12 mouse cellular contexts compared by ENCODE assay signal in the genomic region with DNA sequence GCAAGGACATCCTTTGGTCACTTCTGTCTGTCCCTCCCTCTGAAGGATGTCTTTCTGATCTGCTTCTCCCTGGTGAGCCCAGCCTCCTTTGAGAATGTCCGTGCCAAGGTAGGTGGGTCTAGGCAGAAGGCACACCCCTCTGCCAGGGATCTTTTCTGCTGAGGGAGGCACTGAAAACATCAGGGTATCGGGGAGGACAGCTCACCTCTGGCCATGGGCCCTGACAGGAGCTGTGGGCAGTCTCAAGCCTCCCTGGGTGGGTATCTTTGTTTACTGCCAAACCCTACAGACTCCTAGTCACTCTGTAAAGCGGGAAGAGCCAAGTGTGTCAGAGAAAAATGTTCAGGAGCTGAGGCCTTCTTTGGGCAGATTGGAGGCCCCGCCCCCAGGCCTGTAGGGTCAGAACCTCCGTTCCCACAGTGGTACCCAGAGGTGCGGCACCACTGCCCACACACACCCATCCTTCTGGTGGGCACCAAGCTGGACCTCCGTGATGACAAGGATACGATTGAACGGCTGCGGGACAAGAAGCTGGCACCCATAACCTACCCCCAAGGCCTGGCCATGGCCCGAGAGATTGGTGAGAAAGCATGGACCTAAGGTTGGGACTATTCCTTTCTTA. TPM values are rescaled to one million over a fixed set of nuclear protein-coding genes. Genes with fewer than 3 reads are reported as not detected.
A peak's percentile ranks its signal among the peaks of the same experiment; 100 is the strongest.
DNase-seq lines count a peak whose midpoint lies in the region; ATAC-seq and TF ChIP-seq lines count a peak whose summit lies in the region.
"Had no signal": no experiment of that assay in that cellular context is flagged by ENCODE, and none has a peak within 500 bp of the region (broad histone marks: within the 10 kb centered on the region; RNA-seq: fewer than 3 reads in every experiment).

No protein-coding gene starts in this region.

- 83% methylated on average over 11 of the region's 11 CpGs for WGBS in lung, embryonic 14.5 days
- WGBS in forebrain, embryonic 13.5 days, result 84% methylated on average over 11 of the region's 11 CpGs
- 91% methylated on average over 11 of the region's 11 CpGs for WGBS in kidney, embryonic 15.5 days
- 90% methylated on average over 11 of the region's 11 CpGs for WGBS in midbrain, embryonic 16.5 days

- ATAC-seq in lung, embryonic 14.5 days (ENCODE audit: insufficient read depth), result no peak
- no peak for ATAC-seq in forebrain, embryonic 13.5 days
- no peak for ATAC-seq in kidney, embryonic 15.5 days (replicated peaks; ENCODE audit: low FRiP score)
- no peak for ATAC-seq in midbrain, embryonic 16.5 days

- 0 out of 2 replicates have a peak, but pooled peaks cover 5% of the 10 kb centered on the region for H3K4me1 ChIP-seq in lung, embryonic 14.5 days (ENCODE audit: insufficient read depth)
- peaks cover 30% of the 10 kb centered on the region for H3K4me1 ChIP-seq in forebrain, embryonic 13.5 days
- peaks cover 39% of the 10 kb centered on the region for H3K4me1 ChIP-seq in kidney, embryonic 15.5 days
- H3K4me1 ChIP-seq in midbrain, embryonic 16.5 days (ENCODE audit: control insufficient read depth, insufficient read depth, low read length), result peaks cover 16% of the 10 kb centered on the region

- no peaks in the 10 kb centered on the region for H3K9me3 ChIP-seq in lung, embryonic 14.5 days (ENCODE audit: low read depth, low read length)
- no peaks in the 10 kb centered on the region for H3K9me3 ChIP-seq in forebrain, embryonic 13.5 days (replicated peaks)
- H3K9me3 ChIP-seq in kidney, embryonic 15.5 days (replicated peaks), result no peaks in the 10 kb centered on the region
- H3K9me3 ChIP-seq in midbrain, embryonic 16.5 days (replicated peaks; ENCODE audit: control insufficient read depth, low read length, poor library complexity, severe bottlenecking), result no peaks in the 10 kb centered on the region
- H3K9me3 ChIP-seq: heart, embryonic 15.5 days had no signal

- peak overlapping the region; percentile 99 for H3K4me2 ChIP-seq in lung, embryonic 14.5 days
- peak overlapping the region; percentile 99 for H3K4me2 ChIP-seq in forebrain, embryonic 13.5 days
- H3K4me2 ChIP-seq in kidney, embryonic 15.5 days, result peak overlapping the region; percentile 100
- peak overlapping the region; percentile 69 for H3K4me2 ChIP-seq in midbrain, embryonic 16.5 days (ENCODE audit: low read length)

- H3K9ac ChIP-seq in lung, embryonic 14.5 days, result no peak overlapping the region
- H3K9ac ChIP-seq in forebrain, embryonic 13.5 days, result 0 out of 2 replicates have a peak overlapping the region, but pooled peaks have one; percentile 88
- H3K9ac ChIP-seq in kidney, embryonic 15.5 days, result no peak overlapping the region
- no peak overlapping the region; the same call in none of the 2 replicates for H3K9ac ChIP-seq in midbrain, embryonic 16.5 days (ENCODE audit: low read depth, low read length)

- no peak overlapping the region for H3K27ac ChIP-seq in lung, embryonic 14.5 days (ENCODE audit: low read depth)
- H3K27ac ChIP-seq in forebrain, embryonic 13.5 days, result no peak overlapping the region
- H3K27ac ChIP-seq in kidney, embryonic 15.5 days, result no peak overlapping the region
- no peak overlapping the region for H3K27ac ChIP-seq in midbrain, embryonic 16.5 days (ENCODE audit: low read length)
- H3K27ac ChIP-seq: heart, embryonic 15.5 days had no signal

- H3K27me3 ChIP-seq in lung, embryonic 14.5 days (ENCODE audit: insufficient read depth, low read length), result no peaks in the 10 kb centered on the region
- H3K27me3 ChIP-seq in forebrain, embryonic 13.5 days, result peaks cover 15% of the 10 kb centered on the region
- H3K27me3 ChIP-seq in kidney, embryonic 15.5 days, result peaks cover 7% of the 10 kb centered on the region
- H3K27me3 ChIP-seq in midbrain, embryonic 16.5 days (ENCODE audit: control insufficient read depth, insufficient read depth, low read depth, low read length), result no peaks in the 10 kb centered on the region

- DNase-seq in lung, embryonic 14.5 days, result no peak
- no peak for DNase-seq in lung, postnatal 4 days
- no peak for DNase-seq in retina, embryonic 14.5 days (ENCODE audit: low spot score)
- DNase-seq in gastrocnemius, postnatal 4 days (ENCODE audit: low spot score in 2 of 2), result no peak
- no peak for DNase-seq in left cerebral cortex, adult 9 months (ENCODE audit: low spot score in 2 of 2)
- DNase-seq: adrenal gland, adult 2 months; liver had no signal

- TF ChIP-seq CTCF in lung, embryonic 14.5 days (IDR thresholded peaks at IDR 0.05; ENCODE audit: low read depth), result no peak

- no peak overlapping the region for H3K4me3 ChIP-seq in lung, embryonic 14.5 days (ENCODE audit: low read depth, low read length)
- no peak overlapping the region for H3K4me3 ChIP-seq in forebrain, embryonic 13.5 days
- H3K4me3 ChIP-seq in kidney, embryonic 15.5 days (replicated peaks), result no peak overlapping the region
- H3K4me3 ChIP-seq in midbrain, embryonic 16.5 days (ENCODE audit: low read depth, low read length), result peak overlapping the region; percentile 59; the same call in 1 of the 2 replicates

- H3K36me3 ChIP-seq in lung, embryonic 14.5 days (ENCODE audit: insufficient read depth), result peaks cover 23% of the 10 kb centered on the region
- peaks cover 23% of the 10 kb centered on the region for H3K36me3 ChIP-seq in forebrain, embryonic 13.5 days (ENCODE audit: poor library complexity, severe bottlenecking)
- H3K36me3 ChIP-seq in kidney, embryonic 15.5 days, result peaks cover 27% of the 10 kb centered on the region
- H3K36me3 ChIP-seq in midbrain, embryonic 16.5 days (ENCODE audit: control insufficient read depth, insufficient read depth, low read length), result peaks cover 7% of the 10 kb centered on the region

RNA-seq across cellular contexts. Expression of a gene that starts 1.6 kb away (rescaled TPM):
- polyA plus RNA-seq in lung, embryonic 14.5 days (2014; fragmentation: Nextera tagmentation; extraction: Ambion mirVana), result 10.3 and 10.7 TPM in 2 replicates
- 83.0 and 105 TPM in 2 replicates for polyA plus RNA-seq in forebrain, embryonic 13.5 days (2015; fragmentation: Nextera tagmentation; extraction: Ambion mirVana)
- 27.6 and 31.0 TPM in 2 replicates for polyA plus RNA-seq in kidney, embryonic 15.5 days (2015; fragmentation: Nextera tagmentation; extraction: Ambion mirVana)
- 624 and 719 TPM in 2 replicates for polyA plus RNA-seq in midbrain, embryonic 16.5 days (2015; fragmentation: Nextera tagmentation; extraction: Ambion mirVana)
- total RNA-seq in gastrocnemius, postnatal 4 days (2021), result 1 to 10 TPM; 2.5 to 4.8 TPM

RNA-seq across cellular contexts. Expression of a gene that starts 4.2 kb away (rescaled TPM):
- polyA plus RNA-seq in lung, embryonic 14.5 days (2014; fragmentation: Nextera tagmentation; extraction: Ambion mirVana), result 27.2 and 29.7 TPM in 2 replicates
- polyA plus RNA-seq in forebrain, embryonic 13.5 days (2015; fragmentation: Nextera tagmentation; extraction: Ambion mirVana), result 7.8 and 9.5 TPM in 2 replicates
- 31.9 and 32.1 TPM in 2 replicates for polyA plus RNA-seq in kidney, embryonic 15.5 days (2015; fragmentation: Nextera tagmentation; extraction: Ambion mirVana)
- polyA plus RNA-seq in midbrain, embryonic 16.5 days (2015; fragmentation: Nextera tagmentation; extraction: Ambion mirVana), result 5.8 and 7.0 TPM in 2 replicates
- total RNA-seq in gastrocnemius, postnatal 4 days (2021), result 1 to 10 TPM; 4.8 to 5.3 TPM

RNA-seq across cellular contexts. Expression of a gene that starts 9.0 kb away (rescaled TPM):
- polyA plus RNA-seq in lung, embryonic 14.5 days (2014; fragmentation: Nextera tagmentation; extraction: Ambion mirVana), result 14.7 and 19.6 TPM in 2 replicates
- 0.26 TPM in 1 of 2 replicates, not detected in the other for polyA plus RNA-seq in forebrain, embryonic 13.5 days (2015; fragmentation: Nextera tagmentation; extraction: Ambion mirVana)
- 2.4 and 3.4 TPM in 2 replicates for polyA plus RNA-seq in kidney, embryonic 15.5 days (2015; fragmentation: Nextera tagmentation; extraction: Ambion mirVana)
- 0.87 and 1.6 TPM in 2 replicates for polyA plus RNA-seq in midbrain, embryonic 16.5 days (2015; fragmentation: Nextera tagmentation; extraction: Ambion mirVana)
- total RNA-seq in gastrocnemius, postnatal 4 days (2021), result 10 to 100 TPM in 1 of 2 experiments, 1 to 10 TPM in 1; 9.5 to 10.4 TPM
- total RNA-seq: ES-E14 had no signal

RNA-seq across cellular contexts. Expression of a gene that starts 9.1 kb away (rescaled TPM):
- 44.1 and 46.1 TPM in 2 replicates for polyA plus RNA-seq in lung, embryonic 14.5 days (2014; fragmentation: Nextera tagmentation; extraction: Ambion mirVana)
- 64.5 and 72.9 TPM in 2 replicates for polyA plus RNA-seq in forebrain, embryonic 13.5 days (2015; fragmentation: Nextera tagmentation; extraction: Ambion mirVana)
- 52.9 and 66.0 TPM in 2 replicates for polyA plus RNA-seq in kidney, embryonic 15.5 days (2015; fragmentation: Nextera tagmentation; extraction: Ambion mirVana)
- polyA plus RNA-seq in midbrain, embryonic 16.5 days (2015; fragmentation: Nextera tagmentation; extraction: Ambion mirVana), result 86.6 and 87.9 TPM in 2 replicates
- total RNA-seq in gastrocnemius, postnatal 4 days (2021), result 10 to 100 TPM; 16.0 to 21.0 TPM

RNA-seq across cellular contexts. Expression of a gene that starts 9.3 kb away (rescaled TPM):
- polyA plus RNA-seq in lung, embryonic 14.5 days (2014; fragmentation: Nextera tagmentation; extraction: Ambion mirVana), result 168 and 173 TPM in 2 replicates
- 127 TPM in 2 replicates for polyA plus RNA-seq in forebrain, embryonic 13.5 days (2015; fragmentation: Nextera tagmentation; extraction: Ambion mirVana)
- 164 and 176 TPM in 2 replicates for polyA plus RNA-seq in kidney, embryonic 15.5 days (2015; fragmentation: Nextera tagmentation; extraction: Ambion mirVana)
- polyA plus RNA-seq in midbrain, embryonic 16.5 days (2015; fragmentation: Nextera tagmentation; extraction: Ambion mirVana), result 88.8 and 92.2 TPM in 2 replicates
- 10 to 100 TPM; 33.7 to 48.7 TPM for total RNA-seq in gastrocnemius, postnatal 4 days (2021)
